Mouse (Mus musculus): ENCODE measurements at regions not wholly inside any gene's neighbourhood (a gene's known extent, or its start where the extent isn't known, plus 50 kb on each side); places are given as distances from the start of the nearest gene placed in this dataset.

DNA sequence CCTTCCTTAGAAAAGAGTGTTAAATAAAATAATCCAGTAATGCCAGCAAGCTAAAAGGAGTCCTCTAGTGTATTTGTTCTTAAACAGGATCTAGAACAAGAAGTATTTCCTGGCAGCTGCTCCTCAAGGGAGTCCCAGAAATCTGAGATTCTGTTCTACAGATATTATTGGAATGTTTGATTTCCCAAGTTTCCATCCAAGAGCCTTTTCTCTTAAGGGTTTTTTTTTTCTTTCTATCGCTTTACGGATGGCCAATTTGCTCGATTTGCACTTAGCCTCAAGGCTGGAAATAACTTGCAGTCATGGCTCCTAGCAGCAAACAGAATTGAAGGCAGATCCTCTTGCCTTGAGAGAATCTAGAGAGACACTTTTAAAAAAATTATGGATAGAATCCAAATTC lies 144.3 kb downstream of the Fam124b start:
- TF ChIP-seq CTCF (IDR thresholded peaks at IDR 0.05; ENCODE audit: low read depth) (no peak), EP300 (IDR thresholded peaks at IDR 0.05; ENCODE audit: low read depth) (no peak)

Data from heart, postnatal 0 days (tissue).